Mouse (Mus musculus): ENCODE measurements at regions not wholly inside any gene's neighbourhood (a gene's known extent, or its start where the extent isn't known, plus 50 kb on each side); places are given as distances from the start of the nearest gene placed in this dataset.

- TF ChIP-seq TCF12 (IDR thresholded peaks at IDR 0.05; ENCODE audit: low read depth, low read length), result no peak
- TF ChIP-seq TBP (conservative IDR thresholded peaks at IDR 0.05; ENCODE audit: low read depth, low read length), result no peak
- TF ChIP-seq PAX5 (IDR thresholded peaks at IDR 0.05; ENCODE audit: low read length), result no peak
- Histone ChIP-seq H3K9ac (ENCODE audit: insufficient read depth, low read depth) (no peak overlapping the region), H3K4me2 (ENCODE audit: insufficient read depth, low read depth, poor library complexity, severe bottlenecking) (no peak overlapping the region), H3K4me3 (replicated peaks in 1 of 3; ENCODE audit: low read depth in 2 of 3, low read length in 2 of 3, poor library complexity in 1 of 3) (no peak overlapping the region), H3K27me3 (replicated peaks) (no peaks in the 10 kb centered on the region), H3K27ac (ENCODE audit: insufficient read depth, low read depth) (no peak overlapping the region), H3K79me2 (replicated peaks; ENCODE audit: control insufficient read depth, extremely low read depth, insufficient read depth, poor library complexity, severe bottlenecking) (no peaks in the 10 kb centered on the region), H3K4me1 (ENCODE audit: control insufficient read depth in 1 of 2, insufficient read depth in 2 of 2) (peaks cover 0 to 8% of the 10 kb centered on the region in 2 experiments; a peak in 2 of 4 replicates), H3K36me3 (replicated peaks in 1 of 2; ENCODE audit: control insufficient read depth in 1 of 2, insufficient read depth in 1 of 2, low read length in 1 of 2) (no peaks in the 10 kb centered on the region), H3K9me3 (replicated peaks; ENCODE audit: low read length) (no peaks in the 10 kb centered on the region)
- DNase-seq (ENCODE audit: extremely low read depth), result no peak
- in situ Hi-C loops (cut with MboI; ENCODE audit: low pct_ligation_motif_present, low pct_unique_long_range_greater_than_20kb, low sequenced_read_pairs) (no loop called here), dilution Hi-C loops (cut with MboI; ENCODE audit: extremely low pct_ligation_motif_present, extremely low pct_unique_long_range_greater_than_20kb, low sequenced_read_pairs) (no loop called here)
These were observed 180.6 kb upstream of the Rreb1 start for GRCm38 (mm10) chr13:37597575-37597974.

GRCm38 (mm10) chr13:37598165-37598775, 179.9 kb upstream of the Rreb1 start:
- no peak overlapping the region for H3K9ac ChIP-seq (ENCODE audit: insufficient read depth, low read depth)
- no peak overlapping the region for H3K27ac ChIP-seq (ENCODE audit: insufficient read depth, low read depth)
- H3K36me3 ChIP-seq (replicated peaks in 1 of 2; ENCODE audit: control insufficient read depth in 1 of 2, insufficient read depth in 1 of 2, low read length in 1 of 2), result no peaks in the 10 kb centered on the region
- no peaks in the 10 kb centered on the region for H3K27me3 ChIP-seq (replicated peaks)
- H3K4me2 ChIP-seq (ENCODE audit: insufficient read depth, low read depth, poor library complexity, severe bottlenecking), result no peak overlapping the region
- no peak overlapping the region for H3K4me3 ChIP-seq (replicated peaks in 1 of 3; ENCODE audit: low read depth in 2 of 3, low read length in 2 of 3, poor library complexity in 1 of 3)
- TF ChIP-seq MAFK (IDR thresholded peaks at IDR 0.05; ENCODE audit: insufficient replicate concordance, low read length) (no peak), JUN (IDR thresholded peaks at IDR 0.05; ENCODE audit: insufficient read depth, low read depth, low read length) (no peak), TCF12 (IDR thresholded peaks at IDR 0.05; ENCODE audit: low read depth, low read length) (no peak), KAT2A (IDR thresholded peaks at IDR 0.05; ENCODE audit: insufficient replicate concordance, low read length) (no peak), PAX5 (IDR thresholded peaks at IDR 0.05; ENCODE audit: low read length) (no peak), ZNF384 (IDR thresholded peaks at IDR 0.05; ENCODE audit: low read depth, low read length) (no peak), HCFC1 (IDR thresholded peaks at IDR 0.05; ENCODE audit: low read depth, low read length) (no peak), ZMIZ1 (IDR thresholded peaks at IDR 0.05; ENCODE audit: low read depth, low read length) (no peak), POLR2AphosphoS2 (IDR thresholded peaks at IDR 0.05; ENCODE audit: low read depth, low read length) (no peak)
- no peaks in the 10 kb centered on the region for H3K9me3 ChIP-seq (replicated peaks; ENCODE audit: low read length)
- H3K79me2 ChIP-seq (replicated peaks; ENCODE audit: control insufficient read depth, extremely low read depth, insufficient read depth, poor library complexity, severe bottlenecking), result no peaks in the 10 kb centered on the region
- in situ Hi-C loops (cut with MboI; ENCODE audit: low pct_ligation_motif_present, low pct_unique_long_range_greater_than_20kb, low sequenced_read_pairs), result no loop called here
- DNase-seq (ENCODE audit: extremely low read depth), result no peak
- dilution Hi-C loops (cut with MboI; ENCODE audit: extremely low pct_ligation_motif_present, extremely low pct_unique_long_range_greater_than_20kb, low sequenced_read_pairs), result no loop called here
- peaks cover 0 to 8% of the 10 kb centered on the region in 2 experiments; a peak in 2 of 4 replicates for H3K4me1 ChIP-seq (ENCODE audit: control insufficient read depth in 1 of 2, insufficient read depth in 2 of 2)

- Histone ChIP-seq H3K9ac (ENCODE audit: insufficient read depth, low read depth) (no peak overlapping the region), H3K79me2 (replicated peaks; ENCODE audit: control insufficient read depth, extremely low read depth, insufficient read depth, poor library complexity, severe bottlenecking) (no peaks in the 10 kb centered on the region), H3K27ac (ENCODE audit: insufficient read depth, low read depth) (no peak overlapping the region), H3K27me3 (replicated peaks) (no peaks in the 10 kb centered on the region), H3K4me3 (replicated peaks in 1 of 3; ENCODE audit: low read depth in 2 of 3, low read length in 2 of 3, poor library complexity in 1 of 3) (no peak overlapping the region), H3K9me3 (replicated peaks; ENCODE audit: low read length) (no peaks in the 10 kb centered on the region), H3K36me3 (replicated peaks in 1 of 2; ENCODE audit: control insufficient read depth in 1 of 2, insufficient read depth in 1 of 2, low read length in 1 of 2) (no peaks in the 10 kb centered on the region), H3K4me1 (ENCODE audit: control insufficient read depth in 1 of 2, insufficient read depth in 2 of 2) (peaks cover 4 to 8% of the 10 kb centered on the region in 2 experiments), H3K4me2 (ENCODE audit: insufficient read depth, low read depth, poor library complexity, severe bottlenecking) (no peak overlapping the region)
- DNase-seq (ENCODE audit: extremely low read depth), result no peak
- in situ Hi-C loops (cut with MboI; ENCODE audit: low pct_ligation_motif_present, low pct_unique_long_range_greater_than_20kb, low sequenced_read_pairs) (no loop called here), dilution Hi-C loops (cut with MboI; ENCODE audit: extremely low pct_ligation_motif_present, extremely low pct_unique_long_range_greater_than_20kb, low sequenced_read_pairs) (no loop called here)
- TF ChIP-seq UBTF (IDR thresholded peaks at IDR 0.05; ENCODE audit: low read depth, low read length) (no peak), JUN (IDR thresholded peaks at IDR 0.05; ENCODE audit: insufficient read depth, low read depth, low read length) (no peak), RAD21 (IDR thresholded peaks at IDR 0.05; ENCODE audit: low read depth, low read length) (no peak), SIN3A (IDR thresholded peaks at IDR 0.05; ENCODE audit: low read length) (no peak), BHLHE40 (IDR thresholded peaks at IDR 0.05; ENCODE audit: low read depth, low read length) (no peak), E2F4 (IDR thresholded peaks at IDR 0.05; ENCODE audit: insufficient replicate concordance, low read depth, low read length) (no peak), POLR2AphosphoS2 (IDR thresholded peaks at IDR 0.05; ENCODE audit: low read depth, low read length) (no peak), USF2 (conservative IDR thresholded peaks at IDR 0.05; ENCODE audit: low read depth, low read length) (no peak), ZC3H11A (IDR thresholded peaks at IDR 0.05; ENCODE audit: low read depth, low read length) (no peak), NELFE (IDR thresholded peaks at IDR 0.05; ENCODE audit: low read depth, low read length) (no peak), MXI1 (IDR thresholded peaks at IDR 0.05; ENCODE audit: low read depth, low read length) (no peak), ETS1 (conservative IDR thresholded peaks at IDR 0.05; ENCODE audit: low read depth, low read length) (no peak), MYC (IDR thresholded peaks at IDR 0.05; ENCODE audit: low read depth, low read length) (no peak), MEF2A (IDR thresholded peaks at IDR 0.05; ENCODE audit: borderline replicate concordance, low read depth, low read length) (no peak), NRF1 (IDR thresholded peaks at IDR 0.05; ENCODE audit: low read depth, low read length) (no peak), ZMIZ1 (IDR thresholded peaks at IDR 0.05; ENCODE audit: low read depth, low read length) (no peak), EP300 (IDR thresholded peaks at IDR 0.05; ENCODE audit: low read length) (no peak), MAZ (IDR thresholded peaks at IDR 0.05; ENCODE audit: low read depth, low read length) (no peak)
These were observed 178.5 kb upstream of the Rreb1 start for GRCm38 (mm10) chr13:37599679-37600078.
